Mouse (Mus musculus): Measurements from ENCODE around the gene Pdik1l. TPM values are rescaled to one million over a fixed set of nuclear protein-coding genes. Genes with fewer than 3 reads are reported as not detected.
"Not testable (repeated sequence)": the region's sequence is repeated elsewhere in the genome, so short reads cannot be mapped to it uniquely, and the experiment has no call there.

Gene Pdik1l
- total and polyA plus RNA-seq, 3 experiments, result 1.3 to 22.3 (median 14.7) TPM

DNA sequence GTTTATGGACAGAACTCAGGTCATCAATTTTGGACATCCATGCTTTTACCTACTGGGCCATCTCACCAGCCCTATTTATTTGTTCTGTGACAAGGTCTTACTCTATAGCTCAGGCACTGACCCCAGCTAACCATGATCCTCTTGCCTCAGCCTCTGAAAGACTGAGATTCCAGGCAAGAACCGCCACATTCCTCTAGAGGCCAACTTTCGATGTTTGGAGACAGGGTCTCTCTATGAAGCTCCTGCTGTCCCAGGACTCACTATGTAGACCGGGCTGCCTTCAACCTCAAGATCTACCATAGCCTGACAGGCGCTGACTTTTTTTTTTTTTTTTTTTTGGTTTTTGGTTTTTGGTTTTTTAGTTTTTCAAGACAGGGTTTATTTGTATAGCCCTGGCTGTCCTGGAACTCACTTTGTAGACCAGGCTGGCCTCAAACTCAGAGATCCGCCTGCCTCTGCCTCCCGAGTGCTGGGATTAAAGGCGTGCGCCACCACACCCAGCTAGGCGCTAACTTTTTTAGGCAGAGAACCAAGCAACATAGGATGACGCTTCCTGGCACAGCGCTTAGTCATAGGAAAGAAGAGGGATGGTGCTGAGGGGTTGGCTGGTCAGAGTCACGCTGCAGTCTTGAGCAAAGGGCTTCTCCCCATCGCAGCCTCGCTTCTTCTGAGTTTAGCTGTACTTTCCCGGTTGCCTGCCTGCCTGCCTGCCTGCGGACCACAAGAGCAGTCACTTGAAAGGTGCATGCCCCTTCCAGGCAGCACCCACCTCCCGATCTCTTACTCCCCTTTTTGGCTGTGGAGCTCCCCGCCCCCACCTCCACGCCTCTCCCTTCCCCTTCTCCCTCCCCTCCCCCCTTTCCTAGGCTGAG lies 11.2 kb upstream of the Pdik1l start:
- DNase-seq, result no peak

DNA sequence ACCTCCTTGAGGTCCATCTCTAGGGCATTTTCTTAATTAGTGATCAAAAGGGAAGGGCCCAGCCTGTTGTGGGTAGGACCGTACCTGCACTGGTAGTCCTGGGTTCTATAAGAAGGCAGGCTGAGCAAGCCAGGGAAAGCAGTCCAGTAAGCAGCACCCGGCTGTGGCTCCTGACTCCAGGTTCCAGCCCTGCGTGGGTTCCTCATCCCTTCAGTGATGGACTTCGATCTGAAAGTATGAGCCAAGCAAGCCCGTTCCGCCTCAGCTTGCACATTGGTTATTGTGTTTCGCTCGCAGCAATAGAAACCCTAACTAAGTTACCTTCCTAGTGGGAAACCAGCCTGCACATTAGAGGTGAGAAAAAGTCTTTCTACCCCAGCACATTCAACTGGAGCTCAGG lies 9.7 kb upstream of the Pdik1l start:
- DNase-seq, result no peak

DNA sequence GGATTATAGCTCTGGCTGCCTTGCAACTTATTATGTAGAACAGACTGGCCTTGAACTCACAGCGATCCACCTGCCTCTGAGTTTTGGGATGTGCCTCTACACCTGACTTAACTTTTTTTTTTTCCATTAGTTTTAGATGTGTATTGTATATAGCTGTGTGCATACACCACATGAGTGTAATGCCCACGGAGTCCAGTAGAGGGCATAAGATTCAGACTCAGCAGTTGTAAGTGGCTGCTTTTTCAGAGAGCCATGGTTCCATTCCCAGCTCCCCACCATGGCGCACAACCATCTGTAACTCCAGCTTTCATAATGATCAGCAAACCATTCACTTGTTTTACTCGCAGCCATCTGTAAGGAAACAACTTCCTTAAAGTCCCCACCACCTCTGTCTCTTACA lies 8.8 kb upstream of the Pdik1l start:
- no peak for DNase-seq

DNA sequence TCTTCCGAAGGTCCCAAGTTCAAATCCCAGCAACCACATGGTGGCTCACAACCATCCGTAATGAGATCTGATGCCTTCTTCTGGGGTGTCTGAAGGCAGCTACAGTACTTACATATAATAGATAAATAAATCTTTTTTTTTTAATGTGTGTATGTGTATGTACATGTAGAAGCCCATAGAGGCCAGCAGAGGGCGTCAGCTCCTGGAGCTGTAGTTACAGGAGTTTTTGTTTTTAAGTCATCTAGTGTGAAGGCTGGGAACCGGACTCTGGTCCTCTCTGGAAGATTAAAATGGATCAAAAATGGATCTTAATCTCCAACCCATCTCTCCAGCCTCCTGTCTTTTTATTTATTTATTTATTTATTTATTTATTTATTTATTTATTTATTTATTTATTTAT lies 8.4 kb upstream of the Pdik1l start:
- not testable (repeated sequence) for DNase-seq

DNA sequence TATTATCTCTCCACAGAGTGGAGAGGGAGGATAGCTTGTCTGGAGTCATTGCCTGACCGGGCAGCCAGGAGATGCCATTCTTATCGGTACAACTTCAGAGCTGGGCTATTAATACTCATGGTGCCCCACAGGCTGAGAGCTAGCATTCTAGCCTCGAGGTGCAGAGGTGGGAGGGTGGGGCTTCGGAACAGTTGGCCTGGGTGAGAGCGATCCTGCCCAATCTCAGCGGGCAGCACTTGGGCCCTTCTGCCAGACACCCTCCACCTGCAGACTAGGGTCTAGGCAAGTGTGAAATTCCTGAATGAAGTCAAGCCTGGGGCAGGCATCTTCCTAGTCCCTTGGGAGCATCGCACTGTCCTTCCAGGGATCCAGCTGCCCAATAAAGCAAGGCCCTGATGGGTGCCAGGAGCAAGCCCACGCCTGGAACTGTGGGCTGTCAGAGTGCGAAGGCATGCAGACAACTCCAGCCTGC lies 6.0 kb upstream of the Pdik1l start:
- DNase-seq, result no peak

DNA sequence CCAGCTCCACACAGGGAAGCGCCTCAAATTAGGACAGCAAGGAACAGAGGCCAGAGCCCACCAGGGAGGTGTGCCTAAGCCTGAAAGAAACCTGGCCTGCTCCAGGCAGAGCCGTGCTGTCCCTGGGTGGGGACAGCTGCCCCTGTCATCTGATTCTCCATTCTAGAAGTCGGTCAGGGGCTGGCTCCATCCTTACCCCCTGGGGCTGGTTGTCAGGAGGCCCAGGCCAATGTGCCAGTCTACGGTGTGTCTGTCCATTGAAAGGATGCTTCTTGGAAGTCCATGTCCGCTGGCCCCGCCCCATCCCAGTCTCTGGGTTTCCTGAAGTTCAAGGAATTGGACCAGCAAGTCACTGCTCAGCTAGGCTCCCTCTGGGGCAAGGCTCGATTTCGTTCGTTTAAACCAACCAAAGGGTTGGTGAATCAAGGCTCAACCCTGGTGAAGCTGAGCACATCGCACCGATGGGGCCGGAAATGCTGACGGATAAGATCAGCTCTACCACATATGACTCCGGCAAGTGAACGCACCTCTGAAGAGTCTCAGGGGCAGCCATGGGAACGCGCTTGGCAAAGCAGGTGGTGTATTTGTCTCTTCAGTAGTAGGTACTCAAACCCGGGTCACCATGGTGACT lies 5.5 kb upstream of the Pdik1l start:
- no peak for DNase-seq

DNA sequence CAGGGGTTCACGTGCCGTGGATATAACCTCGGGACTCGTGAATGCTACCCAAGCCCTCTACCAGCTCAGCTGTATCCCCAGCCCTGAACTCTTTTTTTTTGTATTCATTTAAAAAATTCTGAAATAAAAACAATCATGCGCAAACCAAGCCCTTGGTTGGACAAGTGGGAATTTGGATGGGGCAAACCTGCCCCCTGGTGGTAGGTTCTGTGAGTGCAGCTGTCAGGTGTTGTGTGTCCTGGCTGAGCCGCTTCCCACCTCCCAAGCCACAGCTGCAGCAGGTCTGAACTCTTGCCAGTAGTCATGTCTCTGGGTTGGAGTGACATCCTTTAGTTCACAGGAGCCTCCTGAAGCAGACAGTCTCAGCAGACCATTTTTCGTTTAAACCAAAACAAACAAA lies 4.4 kb upstream of the Pdik1l start:
- peak; percentile 68 for DNase-seq

DNA sequence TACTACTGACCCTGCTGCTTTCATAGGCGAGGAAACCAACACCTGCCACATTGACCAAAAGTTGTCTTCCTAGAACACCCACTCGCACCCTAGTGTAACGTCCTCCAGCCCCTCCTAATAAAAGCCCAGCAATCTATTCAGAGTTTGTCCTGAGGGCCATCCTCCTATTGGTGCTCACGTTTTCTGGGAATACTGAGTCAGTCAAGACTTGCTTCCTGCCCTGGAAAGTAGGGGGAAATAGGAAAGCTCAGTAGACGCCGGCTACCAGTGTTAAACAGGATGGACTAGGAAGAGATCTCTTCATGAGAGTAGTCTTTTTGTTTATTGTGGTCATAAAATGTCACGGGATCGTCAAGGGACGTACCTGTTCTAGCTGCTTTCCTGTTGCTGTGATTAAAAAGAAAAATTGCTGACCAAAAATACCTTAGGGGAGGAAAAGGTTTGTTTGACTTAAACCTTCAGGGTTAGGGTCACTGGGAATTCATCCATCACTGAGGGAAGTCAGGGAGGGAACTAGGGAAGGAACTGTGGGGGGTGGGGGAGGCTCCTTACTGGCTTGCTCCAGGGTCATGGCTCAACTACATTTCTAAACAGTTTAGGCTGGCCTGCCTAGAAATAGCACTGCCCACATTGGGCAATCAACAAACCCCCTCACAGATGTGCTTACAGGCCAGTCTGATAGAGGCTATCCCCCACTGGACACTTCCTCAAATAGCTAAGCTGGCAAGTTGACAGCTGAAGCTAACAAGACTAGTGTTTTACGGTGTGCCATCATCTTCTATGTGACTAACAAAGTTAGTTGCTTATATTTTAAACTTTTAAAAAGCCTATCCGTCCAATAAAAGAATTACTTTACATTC lies 932 bp upstream of the Pdik1l start:
- peak; percentile 21 for DNase-seq

DNA sequence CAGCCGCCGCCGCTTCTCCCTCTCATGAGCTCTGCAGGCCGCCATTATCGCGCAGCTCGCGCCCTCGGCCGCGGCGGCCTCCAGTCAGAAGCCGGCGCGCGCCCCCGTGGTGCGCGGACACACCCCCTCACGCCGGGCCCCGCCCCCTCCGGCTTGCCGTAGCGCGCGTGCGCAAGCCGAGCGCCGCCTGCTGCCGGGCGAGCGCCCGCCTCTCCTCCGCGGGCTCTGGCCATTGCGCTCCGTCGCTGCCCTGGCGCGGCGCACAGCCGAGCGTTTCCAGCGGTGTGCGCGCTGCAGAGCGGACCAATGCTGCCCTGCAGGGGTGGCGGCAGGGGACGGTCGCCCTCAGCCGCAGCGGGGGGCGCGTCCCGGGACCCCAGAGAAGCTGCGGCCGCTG lies 529 bp downstream of the Pdik1l start:
- peak; percentile 99 for DNase-seq

DNA sequence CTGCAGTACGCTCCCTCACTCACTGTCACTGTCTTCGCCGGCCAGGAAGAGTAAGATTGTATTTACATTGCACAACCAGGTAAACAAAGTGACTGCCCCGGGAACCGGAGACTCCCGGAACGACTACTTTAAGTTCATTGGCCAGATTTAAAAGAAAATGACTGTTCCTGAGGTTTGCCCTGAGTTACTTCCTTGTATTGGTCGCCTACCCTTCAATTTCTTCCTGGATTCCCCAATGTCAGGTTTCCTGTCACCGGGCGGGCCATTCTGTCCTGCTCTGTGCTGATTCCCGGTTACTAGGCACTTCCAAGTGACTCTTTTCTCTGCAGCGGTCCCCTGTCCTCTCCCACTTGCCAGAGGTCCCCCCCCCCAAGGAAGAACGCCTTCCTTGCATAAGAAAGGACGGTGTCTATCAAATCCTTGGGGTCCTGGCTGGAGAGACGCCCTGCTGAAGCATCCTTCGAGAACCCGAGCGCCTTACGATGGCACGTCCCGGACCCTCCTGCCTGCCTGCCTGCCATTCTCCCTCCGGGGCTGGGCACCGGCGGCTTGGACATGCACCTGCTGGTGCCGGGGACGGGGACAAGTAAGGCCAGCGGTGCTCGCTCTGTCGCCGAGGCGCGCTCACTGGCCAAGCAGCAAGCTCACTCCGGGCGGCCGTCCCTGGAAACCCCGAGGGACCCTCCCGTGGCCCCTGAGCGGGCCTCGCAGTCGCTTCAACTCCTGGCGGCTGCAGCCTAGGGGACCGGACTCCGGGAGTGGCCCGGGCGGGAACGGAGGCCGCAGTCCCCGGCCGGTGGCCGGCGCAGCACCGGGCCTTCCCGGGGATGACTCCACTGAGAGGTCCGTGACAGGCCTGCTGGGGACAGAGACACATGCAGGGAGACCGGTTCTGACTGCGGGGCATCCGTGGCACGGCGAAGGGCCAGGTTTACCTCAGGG lies 1.2 kb downstream of the Pdik1l start:
- DNase-seq, result no peak

DNA sequence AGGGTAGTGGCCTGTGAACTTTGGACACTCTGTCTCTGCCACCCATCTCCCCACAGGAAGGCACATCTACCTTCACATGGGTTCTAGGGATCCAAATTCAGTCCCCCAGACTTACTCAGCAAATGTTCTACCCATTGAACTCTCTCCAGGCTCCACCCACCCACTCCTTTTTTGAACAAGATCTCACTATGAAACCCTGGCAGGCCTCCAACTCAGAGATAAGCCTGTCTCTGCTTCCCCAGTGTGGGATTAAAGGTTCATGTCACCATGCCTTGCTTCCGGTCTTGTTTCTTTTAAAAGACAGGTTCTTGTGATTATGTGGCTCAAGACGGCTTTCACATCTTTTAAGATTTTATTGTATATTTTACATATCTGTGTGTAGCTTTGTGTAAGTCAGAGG lies 2.8 kb downstream of the Pdik1l start:
- DNase-seq, result no peak

DNA sequence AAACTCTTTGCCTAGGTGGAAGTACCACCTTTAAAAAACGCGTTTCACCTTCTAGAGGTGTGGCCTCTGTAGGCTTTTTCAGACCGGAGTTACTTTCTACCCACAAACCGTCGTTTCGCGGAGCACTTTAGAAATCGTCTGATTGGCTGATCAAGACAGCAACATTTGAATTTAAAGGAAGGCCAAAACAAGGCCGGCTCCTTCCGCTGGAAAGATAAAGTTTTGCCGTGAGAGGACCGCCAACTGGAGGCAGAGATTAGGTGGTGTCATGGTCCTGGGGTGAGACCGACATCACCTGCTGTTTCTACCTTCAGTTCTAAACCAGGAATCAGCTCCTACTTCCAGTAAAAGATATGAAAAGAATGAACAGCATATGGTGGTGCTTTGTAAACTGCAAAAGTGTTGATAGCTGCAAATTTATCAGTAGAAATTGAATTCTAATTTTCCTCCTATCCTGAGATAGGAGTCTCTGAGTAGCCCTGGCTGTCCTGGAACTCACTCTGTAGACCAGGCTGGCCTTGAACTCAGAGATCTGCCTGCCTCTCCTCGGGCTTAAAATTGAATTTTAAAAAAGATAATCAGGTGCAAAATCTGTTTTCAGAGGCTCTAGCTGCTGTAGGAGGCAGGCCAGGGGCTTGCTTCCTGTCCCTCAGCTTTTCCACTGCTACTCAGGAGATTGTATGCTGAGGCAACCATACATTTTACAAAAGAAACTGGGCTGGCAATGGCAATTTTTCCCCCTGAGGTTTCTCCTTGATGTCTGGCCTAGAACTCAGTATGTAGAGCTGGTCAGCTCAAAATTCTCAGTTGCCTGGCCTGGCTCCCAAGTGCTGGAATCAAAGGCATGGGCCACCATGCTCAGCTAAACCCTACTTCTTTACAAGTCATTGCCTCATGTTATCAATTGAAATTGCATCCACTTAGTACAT lies 14.0 kb downstream of the Pdik1l start:
- DNase-seq, result peak; percentile 48

DNA sequence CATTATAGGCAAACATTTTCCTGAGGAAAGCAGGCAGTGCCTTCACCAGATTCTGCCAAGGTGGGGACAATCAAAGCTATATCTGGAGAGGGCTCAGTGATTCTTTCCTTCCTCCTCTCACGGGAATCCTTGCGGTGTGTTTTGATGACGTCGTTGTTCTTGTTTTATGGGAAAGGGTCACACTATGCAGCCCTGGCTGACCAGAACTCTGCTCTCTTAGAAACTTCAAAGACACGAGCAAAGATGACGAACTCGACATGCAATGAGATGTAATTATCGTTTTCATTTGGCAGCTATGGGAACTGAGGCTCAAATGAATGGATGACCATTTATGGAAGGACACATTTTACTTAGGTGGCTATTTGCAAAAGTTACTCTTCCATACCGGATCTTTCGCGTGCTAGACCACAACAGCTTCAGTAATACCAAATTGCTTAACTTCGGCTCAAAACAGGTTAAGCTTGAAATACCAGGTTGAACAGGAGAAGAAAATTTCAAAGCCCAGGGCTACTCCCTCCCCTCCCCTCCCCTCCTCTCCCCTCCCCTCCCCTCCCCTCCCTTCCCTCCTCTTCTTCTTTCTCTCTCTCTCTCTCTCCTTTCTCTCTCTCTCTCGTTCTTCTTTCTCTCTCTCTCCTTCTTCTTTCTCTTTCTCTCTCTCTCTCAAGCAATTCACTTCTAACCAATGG lies 14.8 kb downstream of the Pdik1l start:
- DNase-seq, result no peak

DNA sequence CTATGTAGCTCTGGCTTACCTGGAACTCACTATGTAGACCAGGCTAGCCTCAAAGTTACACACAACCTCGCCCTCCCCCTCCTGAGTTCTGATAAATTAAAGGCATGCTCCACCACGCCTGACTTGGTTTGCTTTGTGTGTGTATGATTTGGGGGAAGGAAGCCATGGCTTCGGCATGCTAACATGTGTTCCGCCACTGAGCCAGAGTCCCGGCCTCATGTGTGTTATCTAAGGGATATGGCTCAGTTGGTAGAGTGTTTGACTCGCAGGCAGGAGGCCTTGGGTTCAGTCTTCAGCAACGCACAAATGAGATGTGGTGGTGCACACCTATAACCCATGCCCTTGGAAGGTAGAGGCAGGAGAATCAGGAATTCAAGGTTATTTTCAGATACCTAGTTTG lies 15.7 kb downstream of the Pdik1l start:
- DNase-seq, result no peak

DNA sequence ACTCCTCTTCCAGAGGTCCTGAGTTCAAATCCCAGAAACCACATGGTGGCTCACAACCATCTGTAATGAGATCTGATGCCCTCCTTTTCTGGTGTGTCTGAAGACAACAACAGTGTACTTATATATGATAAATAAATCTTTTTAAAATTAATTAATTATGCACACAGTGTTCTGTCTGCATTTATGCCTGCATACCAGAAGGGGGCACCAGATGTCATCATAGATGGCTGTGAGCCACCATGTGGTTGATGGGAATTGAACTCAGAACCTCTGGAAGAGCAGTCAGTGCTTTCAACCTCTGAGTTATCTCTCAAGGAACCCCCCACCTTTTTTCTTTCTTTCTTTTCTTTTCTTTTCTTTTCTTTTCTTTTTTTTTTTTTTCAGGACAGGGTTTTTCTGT lies 18.1 kb downstream of the Pdik1l start:
- DNase-seq, result not testable (repeated sequence)

DNA sequence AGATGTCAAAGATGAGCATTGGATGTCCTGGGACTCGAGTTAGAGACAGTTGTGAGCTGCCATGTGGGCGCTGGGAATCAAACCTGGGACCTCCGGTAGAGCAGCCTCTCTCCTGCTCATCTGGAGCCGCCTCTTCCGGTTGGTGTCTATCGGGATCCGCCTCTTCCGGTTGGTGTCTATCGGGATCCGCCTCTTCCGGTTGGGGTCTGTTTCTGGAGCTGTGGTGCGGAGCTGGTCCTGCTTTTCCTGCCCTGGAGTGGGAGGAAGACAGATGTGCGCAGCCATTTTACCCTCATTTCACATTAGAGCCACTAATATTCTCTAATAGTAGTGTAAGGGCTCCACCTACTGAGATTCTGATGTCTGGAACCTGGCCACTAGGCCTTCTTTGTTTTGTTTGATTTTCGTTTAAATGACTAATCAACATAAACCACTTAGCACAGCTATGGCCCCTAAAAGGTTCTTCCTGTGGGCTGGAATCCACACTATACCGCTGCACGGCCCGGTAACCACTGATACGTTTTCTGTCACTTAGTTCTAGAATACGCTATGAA lies 19.5 kb downstream of the Pdik1l start:
- no peak for DNase-seq

DNA sequence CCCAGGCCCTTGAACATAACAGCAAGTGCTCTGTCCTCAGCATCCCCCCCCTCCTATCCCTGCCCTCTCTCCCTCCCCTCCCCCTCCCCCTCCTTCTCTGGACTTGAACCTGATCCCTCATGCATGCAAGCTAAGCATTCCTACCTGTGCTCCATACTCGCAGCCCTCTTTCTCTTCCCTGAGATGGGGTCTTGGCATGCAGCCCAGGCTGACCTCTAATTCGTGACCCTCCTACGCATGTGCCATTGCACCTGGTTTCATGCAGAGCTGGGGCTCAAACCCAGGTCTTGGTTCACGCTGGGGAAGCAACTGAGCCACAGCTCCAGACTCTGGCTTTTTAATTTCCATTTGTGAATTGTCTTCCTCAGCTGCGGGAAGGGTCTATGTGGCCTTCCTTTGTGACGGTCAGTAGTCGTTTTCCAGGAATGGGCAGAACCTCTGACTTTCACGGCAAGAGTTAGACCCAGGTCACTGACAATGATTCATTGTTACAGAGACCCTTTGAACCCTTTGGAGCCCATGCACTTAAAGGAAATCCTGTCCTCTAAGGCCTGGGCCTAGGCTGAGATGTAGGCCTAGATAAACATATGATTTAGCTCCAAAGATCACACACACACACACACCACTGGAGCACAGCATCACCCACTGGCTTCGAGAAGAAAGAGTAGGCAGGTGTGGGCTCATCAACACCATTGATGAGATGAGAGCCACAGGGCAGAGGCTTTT lies 21.7 kb downstream of the Pdik1l start:
- no peak for DNase-seq

DNA sequence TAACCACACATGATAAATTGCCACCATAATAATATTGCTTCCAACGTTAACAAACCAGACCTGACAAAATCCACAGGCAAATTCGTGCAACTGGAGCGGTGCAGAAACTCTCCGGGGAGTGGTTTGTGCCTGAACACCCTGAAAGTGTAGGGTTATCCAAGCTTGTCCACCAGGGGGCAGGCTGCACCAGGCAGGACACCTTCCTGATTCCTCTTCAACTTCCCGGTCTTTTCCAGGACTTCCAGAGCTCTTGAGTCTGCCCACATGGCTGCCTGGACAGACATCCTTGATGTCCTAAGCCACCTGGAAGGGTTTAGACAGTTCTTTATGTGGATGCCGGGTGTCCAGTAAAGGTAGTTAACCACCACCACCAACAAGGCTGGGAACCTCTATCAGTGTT lies 24.5 kb downstream of the Pdik1l start:
- peak; percentile 62 for DNase-seq

DNA sequence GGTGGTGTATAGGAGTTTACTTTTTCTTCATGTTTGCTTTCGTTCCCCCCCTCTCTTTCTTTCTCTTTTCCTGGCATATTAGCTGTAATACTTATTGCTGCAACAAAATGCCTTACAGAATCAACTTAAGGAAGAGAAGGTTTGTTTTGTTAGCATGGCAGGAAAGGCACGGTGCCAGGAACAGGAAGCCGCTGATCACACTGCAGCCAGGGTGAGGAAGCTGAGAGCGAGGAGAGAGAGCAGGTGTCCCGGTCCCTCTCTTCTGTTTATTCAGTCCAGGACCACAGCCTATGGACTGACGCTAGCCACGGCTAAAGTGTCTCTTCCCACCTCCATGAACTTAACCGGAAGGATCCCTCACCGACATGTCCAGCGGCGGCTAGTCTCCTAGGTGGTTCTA lies 29.3 kb downstream of the Pdik1l start:
- no peak for DNase-seq

Data from adrenal gland, adult 2 months (tissue).